9 mouse cellular contexts compared by ENCODE assay signal in genomic region chr13:104032620-104033133, GRCm38 (mm10).
DNase-seq lines count a peak whose midpoint lies in the region; ATAC-seq and TF ChIP-seq lines count a peak whose summit lies in the region.
"Had no signal": no experiment of that assay in that cellular context is flagged by ENCODE, and none has a peak within 500 bp of the region (broad histone marks: within the 10 kb centered on the region; RNA-seq: fewer than 3 reads in every experiment).

No protein-coding gene starts in this region.

- no peak for TF ChIP-seq CTCF in liver, postnatal 0 days (IDR thresholded peaks at IDR 0.05; ENCODE audit: low read depth)

- no peaks in the 10 kb centered on the region for H3K27me3 ChIP-seq in liver, embryonic 12.5 days (replicated peaks)
- H3K27me3 ChIP-seq in liver, postnatal 0 days (ENCODE audit: insufficient read depth, low read length) = no peaks in the 10 kb centered on the region

- H3K27ac ChIP-seq in liver, embryonic 12.5 days = 0 out of 2 replicates have a peak overlapping the region, but pooled peaks have one; percentile 29
- no peak overlapping the region for H3K27ac ChIP-seq in liver, postnatal 0 days (ENCODE audit: low read depth)

- peaks cover 48% of the 10 kb centered on the region for H3K4me1 ChIP-seq in liver, embryonic 12.5 days
- peaks cover 27% of the 10 kb centered on the region for H3K4me1 ChIP-seq in liver, postnatal 0 days (ENCODE audit: insufficient read depth)

- ATAC-seq in liver, embryonic 12.5 days = no peak
- ATAC-seq in liver, postnatal 0 days = no peak
- ATAC-seq in common myeloid progenitor, adult 5-6 weeks (replicated peaks; ENCODE audit: low read depth, poor library complexity, severe bottlenecking) = peak; percentile 76
- ATAC-seq in megakaryocyte progenitor cell, adult 5-6 weeks (replicated peaks; ENCODE audit: poor library complexity) = peak; percentile 69

- no peak overlapping the region for H3K4me3 ChIP-seq in liver, embryonic 12.5 days
- no peak overlapping the region for H3K4me3 ChIP-seq in liver, postnatal 0 days (ENCODE audit: low read depth, low read length)

- H3K36me3 ChIP-seq in liver, embryonic 12.5 days = no peaks in the 10 kb centered on the region; the same call in 1 of the 2 replicates
- 0 out of 2 replicates have a peak, but pooled peaks cover 2% of the 10 kb centered on the region for H3K36me3 ChIP-seq in liver, postnatal 0 days (replicated peaks; ENCODE audit: insufficient read depth, low read length)

- no peaks in the 10 kb centered on the region for H3K9me3 ChIP-seq in liver, embryonic 12.5 days (replicated peaks)
- no peaks in the 10 kb centered on the region for H3K9me3 ChIP-seq in liver, postnatal 0 days (ENCODE audit: low read length)

- TF ChIP-seq EP300 in liver, postnatal 0 days (IDR thresholded peaks at IDR 0.05; ENCODE audit: low read depth) = no peak

- no peak overlapping the region for H3K9ac ChIP-seq in liver, embryonic 12.5 days
- H3K9ac ChIP-seq in liver, postnatal 0 days (replicated peaks) = no peak overlapping the region; the same call in 1 of the 2 replicates

- no peak for DNase-seq in liver, postnatal 0 days
- DNase-seq in heart, postnatal 4 days = peak; percentile 73
- no peak for DNase-seq in gastrocnemius, postnatal 10 days
- DNase-seq in testis, postnatal 14 days (ENCODE audit: low spot score) = no peak
- DNase-seq in cerebellum, postnatal 36 days = no peak
- DNase-seq: gastrocnemius, postnatal 14 days had no signal

- 45% methylated on average over 3 of the region's 3 CpGs for WGBS in liver, embryonic 12.5 days (ENCODE audit: insufficient replicate concordance)
- 27% methylated on average over 3 of the region's 3 CpGs for WGBS in liver, postnatal 0 days (ENCODE audit: insufficient replicate concordance)

- no peak overlapping the region for H3K4me2 ChIP-seq in liver, embryonic 12.5 days
- H3K4me2 ChIP-seq in liver, postnatal 0 days (ENCODE audit: low read depth, low read length) = no peak overlapping the region

Comparison
In these comparisons a context has a peak if more than half of its experiments do, and no peak if none do; other contexts are left out.
1. ATAC-seq: peak in common myeloid progenitor, adult 5-6 weeks (single experiment) and megakaryocyte progenitor cell, adult 5-6 weeks (single experiment); none in liver, embryonic 12.5 days (single experiment) and liver, postnatal 0 days (single experiment).